Mouse (Mus musculus) liver, embryonic 13.5 days (tissue): ENCODE measurements at regions not wholly inside any gene's neighbourhood (a gene's known extent, or its start where the extent isn't known, plus 50 kb on each side); places are given as distances from the start of the nearest gene placed in this dataset.

Experiments used
- ATAC-seq: fragments of 200-750 bp; cut with Nextera tagmentation; 2 replicates; pipeline ENCODE4 v1.8.0; 2017; ENCODE audit warnings: low read depth, mild to moderate bottlenecking, moderate number of reproducible peaks, moderate library complexity
- DNase-seq: peaks from one replicate; pipeline ENCODE4 v3.0.0; 2022
- H3K27ac ChIP-seq: fragments of 300-500 bp; sonication (generic); 2 replicates; pipeline ENCODE4 v1.5.1; 2015; ENCODE audit warnings: moderate library complexity, mild to moderate bottlenecking, inconsistent platforms
- H3K27me3 ChIP-seq: fragments of 300-500 bp; sonication (generic); 2 replicates; pipeline ENCODE4 v1.6.1; 2015; ENCODE audit warnings: mild to moderate bottlenecking, inconsistent platforms
- H3K36me3 ChIP-seq: fragments of 300-500 bp; sonication (generic); 2 replicates; pipeline ENCODE4 v1.6.1; 2015; ENCODE audit warnings: mild to moderate bottlenecking, inconsistent platforms
- H3K4me1 ChIP-seq: fragments of 300-500 bp; sonication (generic); replicated peaks from 2 replicates; pipeline ENCODE4 v1.6.1; 2015; ENCODE audit warnings: inconsistent platforms
- H3K4me2 ChIP-seq: fragments of 300-500 bp; sonication (generic); 2 replicates; pipeline ENCODE4 v1.6.1; 2015; ENCODE audit warnings: inconsistent platforms, mild to moderate bottlenecking, moderate library complexity
- H3K4me3 ChIP-seq: fragments of 300-500 bp; sonication (generic); replicated peaks from 2 replicates; pipeline ENCODE4 v1.5.1; 2015; ENCODE audit warnings: mild to moderate bottlenecking, inconsistent platforms
- H3K9ac ChIP-seq: fragments of 300-500 bp; sonication (generic); 2 replicates; pipeline ENCODE4 v1.6.1; 2015; ENCODE audit warnings: mild to moderate bottlenecking, inconsistent platforms
- H3K9me3 ChIP-seq: fragments of 300-500 bp; sonication (generic); replicated peaks from 2 replicates; pipeline ENCODE4 v1.6.1; 2016; ENCODE audit warnings: inconsistent platforms
- WGBS: fragments of 180-500 bp; shearing (Covaris S2); methylation state at CpG from one replicate; pipeline ENCODE4 v1.1.7; 2015; ENCODE audit not compliant: insufficient replicate concordance; 5-methylcytosine and 5-hydroxymethylcytosine counted together

GRCm38 (mm10) chr10:125164671-125165070 is 224.6 kb downstream of the Slc16a7 start:
- H3K36me3 ChIP-seq, result no peaks in the 10 kb centered on the region
- no peaks in the 10 kb centered on the region for H3K9me3 ChIP-seq
- H3K4me3 ChIP-seq, result no peak overlapping the region
- no peak overlapping the region for H3K4me2 ChIP-seq
- ATAC-seq (no peak), DNase-seq (no peak)
- H3K27ac ChIP-seq, result no peak overlapping the region
- no peaks in the 10 kb centered on the region for H3K4me1 ChIP-seq
- H3K9ac ChIP-seq, result no peak overlapping the region
- 66% methylated on average over 3 of the region's 3 CpGs for WGBS
- H3K27me3 ChIP-seq, result no peaks in the 10 kb centered on the region

DNA sequence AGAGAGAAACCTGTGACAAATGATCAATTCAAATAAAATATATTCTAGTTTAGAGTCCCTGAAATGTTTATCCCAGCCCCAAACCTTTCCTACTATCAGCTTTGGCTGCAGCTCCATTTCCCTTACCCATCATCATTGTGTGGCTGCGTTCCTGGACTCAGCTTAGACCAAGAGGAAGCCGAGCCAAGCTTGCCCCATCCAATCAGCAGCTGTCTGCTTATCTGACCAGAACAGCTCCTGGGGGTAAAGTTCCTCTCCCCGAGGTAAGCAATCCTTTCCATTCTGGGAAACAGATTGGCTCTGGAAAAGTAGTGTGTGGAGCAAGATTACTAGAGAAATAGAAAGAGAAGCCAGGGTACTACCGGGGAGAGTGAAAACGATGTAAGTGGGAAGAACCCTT is 228.2 kb downstream of the Slc16a7 start:
- 7% methylated on average over 5 of the region's 5 CpGs for WGBS
- H3K36me3 ChIP-seq, result no peaks in the 10 kb centered on the region
- H3K4me1 ChIP-seq, result no peaks in the 10 kb centered on the region
- no peak overlapping the region for H3K9ac ChIP-seq
- peak; percentile 55; the same call in 1 of the 2 replicates for ATAC-seq
- no peaks in the 10 kb centered on the region for H3K9me3 ChIP-seq
- no peaks in the 10 kb centered on the region for H3K27me3 ChIP-seq
- H3K4me3 ChIP-seq, result no peak overlapping the region
- no peak for DNase-seq
- no peak overlapping the region for H3K27ac ChIP-seq
- no peak overlapping the region for H3K4me2 ChIP-seq

- H3K4me1 ChIP-seq, result no peaks in the 10 kb centered on the region
- WGBS, result 70% methylated on average over 2 of the region's 2 CpGs
- no peaks in the 10 kb centered on the region for H3K27me3 ChIP-seq
- H3K36me3 ChIP-seq, result no peaks in the 10 kb centered on the region
- no peak overlapping the region for H3K27ac ChIP-seq
- H3K9ac ChIP-seq, result no peak overlapping the region
- DNase-seq (no peak), ATAC-seq (no peak)
- no peaks in the 10 kb centered on the region for H3K9me3 ChIP-seq
- H3K4me3 ChIP-seq, result no peak overlapping the region
- H3K4me2 ChIP-seq, result no peak overlapping the region
These were observed 240.5 kb downstream of the Slc16a7 start for GRCm38 (mm10) chr10:125148753-125149152.

GRCm38 (mm10) chr10:125147239-125147782 is 242.0 kb downstream of the Slc16a7 start:
- no peak overlapping the region for H3K4me3 ChIP-seq
- H3K27me3 ChIP-seq, result no peaks in the 10 kb centered on the region
- H3K9ac ChIP-seq, result no peak overlapping the region
- no peak overlapping the region for H3K4me2 ChIP-seq
- ATAC-seq (no peak), DNase-seq (no peak)
- no peak overlapping the region for H3K27ac ChIP-seq
- H3K4me1 ChIP-seq, result no peaks in the 10 kb centered on the region
- no peaks in the 10 kb centered on the region for H3K36me3 ChIP-seq
- H3K9me3 ChIP-seq, result no peaks in the 10 kb centered on the region

DNA sequence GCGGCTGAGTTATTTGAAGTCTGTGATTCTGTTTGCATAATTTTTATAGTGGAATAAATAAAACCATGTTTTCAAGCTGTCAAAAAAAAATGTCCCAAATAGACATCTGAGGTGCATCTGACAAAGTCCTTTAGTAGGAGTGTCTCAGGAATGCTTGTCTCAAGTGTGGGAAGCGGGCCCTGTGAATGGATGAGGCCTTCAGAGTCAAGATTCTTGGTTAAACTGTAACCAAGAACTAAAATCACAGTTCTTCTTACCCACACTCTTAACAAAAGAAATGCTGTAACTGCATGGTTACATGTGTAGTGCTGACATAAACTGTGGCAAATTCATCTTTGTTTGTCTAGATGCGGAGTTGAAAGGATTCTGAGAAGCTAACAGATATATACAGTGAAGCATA is 242.9 kb downstream of the Slc16a7 start:
- DNase-seq (no peak), ATAC-seq (no peak)
- no peak overlapping the region for H3K9ac ChIP-seq
- no peaks in the 10 kb centered on the region for H3K36me3 ChIP-seq
- H3K4me1 ChIP-seq, result no peaks in the 10 kb centered on the region
- no peaks in the 10 kb centered on the region for H3K9me3 ChIP-seq
- no peak overlapping the region for H3K4me3 ChIP-seq
- no peak overlapping the region for H3K27ac ChIP-seq
- H3K4me2 ChIP-seq, result no peak overlapping the region
- WGBS, result 70% methylated on average over 3 of the region's 3 CpGs
- H3K27me3 ChIP-seq, result no peaks in the 10 kb centered on the region

GRCm38 (mm10) chr10:125145809-125146208 is 243.5 kb downstream of the Slc16a7 start:
- H3K36me3 ChIP-seq, result no peaks in the 10 kb centered on the region
- H3K27me3 ChIP-seq, result no peaks in the 10 kb centered on the region
- no peak overlapping the region for H3K4me3 ChIP-seq
- 75% methylated on average over 4 of the region's 4 CpGs for WGBS
- DNase-seq, result no peak
- no peaks in the 10 kb centered on the region for H3K9me3 ChIP-seq
- no peaks in the 10 kb centered on the region for H3K4me1 ChIP-seq
- H3K9ac ChIP-seq, result no peak overlapping the region
- no peak for ATAC-seq
- H3K4me2 ChIP-seq, result no peak overlapping the region
- H3K27ac ChIP-seq, result no peak overlapping the region

DNA sequence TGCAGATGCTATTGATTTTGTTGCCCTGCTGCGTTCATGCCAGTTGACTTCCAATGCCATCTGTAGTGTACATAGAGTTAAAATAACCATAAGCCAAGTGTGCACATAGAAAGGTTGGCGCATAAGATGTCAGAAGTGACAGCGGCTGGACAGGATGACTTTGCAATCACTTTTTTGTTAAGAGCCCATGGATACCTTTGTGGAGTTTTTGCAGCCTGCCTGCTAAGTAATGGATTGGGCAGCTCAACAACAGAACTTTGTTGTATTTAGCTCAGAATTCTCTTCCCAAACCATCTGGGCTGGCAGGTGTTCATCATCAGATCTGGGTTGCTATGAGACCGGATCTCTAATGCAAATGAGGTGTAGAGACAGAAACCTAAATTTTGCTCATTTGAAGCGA is 267.5 kb downstream of the Slc16a7 start:
- H3K4me3 ChIP-seq, result no peak overlapping the region
- H3K4me2 ChIP-seq, result no peak overlapping the region
- H3K9ac ChIP-seq, result no peak overlapping the region
- H3K27me3 ChIP-seq, result no peaks in the 10 kb centered on the region
- no peaks in the 10 kb centered on the region for H3K4me1 ChIP-seq
- DNase-seq (no peak), ATAC-seq (no peak)
- 65% methylated on average over 5 of the region's 5 CpGs for WGBS
- H3K27ac ChIP-seq, result no peak overlapping the region
- no peaks in the 10 kb centered on the region for H3K36me3 ChIP-seq
- no peaks in the 10 kb centered on the region for H3K9me3 ChIP-seq

- no peaks in the 10 kb centered on the region for H3K27me3 ChIP-seq
- DNase-seq, result no peak
These were observed 274.9 kb downstream of the Slc16a7 start for GRCm38 (mm10) chr10:125114318-125114717.

GRCm38 (mm10) chr10:125108986-125109385 is 280.3 kb downstream of the Slc16a7 start:
- Histone ChIP-seq H3K9ac (no peak overlapping the region), H3K4me2 (no peak overlapping the region), H3K9me3 (no peaks in the 10 kb centered on the region), H3K27ac (no peak overlapping the region), H3K4me3 (no peak overlapping the region), H3K4me1 (no peaks in the 10 kb centered on the region), H3K27me3 (no peaks in the 10 kb centered on the region), H3K36me3 (no peaks in the 10 kb centered on the region)
- ATAC-seq (no peak), DNase-seq (no peak)
- 68% methylated on average over 1 of the region's 1 CpGs for WGBS

More at GRCm38 (mm10) chr10:125114318-125114717, 274.9 kb downstream of the Slc16a7 start:
- Histone ChIP-seq H3K27ac (no peak overlapping the region), H3K36me3 (no peaks in the 10 kb centered on the region), H3K4me3 (no peak overlapping the region), H3K4me1 (no peaks in the 10 kb centered on the region), H3K4me2 (no peak overlapping the region), H3K9me3 (no peaks in the 10 kb centered on the region), H3K9ac (no peak overlapping the region)
- ATAC-seq, result no peak
- 9% methylated on average over 1 of the region's 1 CpGs for WGBS

DNA sequence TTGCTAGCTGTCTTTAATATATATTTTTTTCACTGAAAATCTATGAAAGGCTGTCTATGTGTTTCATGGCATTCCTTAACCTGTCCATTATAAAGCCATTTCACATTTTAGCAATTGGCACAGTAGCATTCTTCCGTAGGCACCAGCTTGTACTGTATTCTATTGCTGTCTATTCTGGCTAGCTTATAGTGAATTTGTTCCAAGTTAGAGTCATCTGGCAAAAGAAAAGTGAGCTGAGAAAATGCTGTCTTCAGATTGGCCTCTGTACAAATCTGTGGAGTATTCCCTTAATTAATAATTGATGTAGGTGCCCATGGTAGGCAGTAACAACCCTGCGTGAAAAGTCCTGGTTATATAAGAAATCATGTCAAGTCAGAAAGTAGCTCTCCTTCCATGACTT is 304.3 kb downstream of the Slc16a7 start:
- Histone ChIP-seq H3K9me3 (no peaks in the 10 kb centered on the region), H3K4me3 (no peak overlapping the region), H3K27me3 (no peaks in the 10 kb centered on the region), H3K4me1 (no peaks in the 10 kb centered on the region), H3K27ac (no peak overlapping the region), H3K9ac (no peak overlapping the region), H3K4me2 (no peak overlapping the region), H3K36me3 (no peaks in the 10 kb centered on the region)
- ATAC-seq, result no peak
- no peak for DNase-seq
- 74% methylated on average over 2 of the region's 2 CpGs for WGBS

DNA sequence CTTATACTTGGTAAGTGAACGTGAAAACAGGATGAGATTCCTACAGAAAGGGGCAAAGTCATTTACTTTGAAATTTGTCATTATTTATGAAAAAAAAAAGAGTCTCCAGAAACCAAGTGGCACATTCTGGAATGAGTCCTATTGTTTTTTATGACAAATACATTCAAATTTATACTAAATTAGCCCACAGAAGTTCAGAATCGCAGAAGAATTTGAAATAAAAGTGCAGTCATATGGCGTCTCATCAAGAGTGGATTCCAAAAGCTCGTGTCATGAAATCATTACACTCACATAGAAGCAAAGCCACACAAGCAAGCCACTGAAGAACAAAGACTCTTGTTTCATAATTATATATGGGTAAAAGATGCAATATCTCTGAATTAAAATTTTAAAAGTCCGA is 316.9 kb downstream of the Slc16a7 start:
- ATAC-seq (no peak), DNase-seq (no peak)
- Histone ChIP-seq H3K4me3 (no peak overlapping the region), H3K27me3 (no peaks in the 10 kb centered on the region), H3K36me3 (no peaks in the 10 kb centered on the region), H3K9ac (no peak overlapping the region), H3K27ac (no peak overlapping the region), H3K4me1 (no peaks in the 10 kb centered on the region), H3K9me3 (peaks cover 3% of the 10 kb centered on the region), H3K4me2 (no peak overlapping the region)
- WGBS, result 73% methylated on average over 5 of the region's 5 CpGs

GRCm38 (mm10) chr10:125070246-125070645 is 319.0 kb downstream of the Slc16a7 start:
- no peaks in the 10 kb centered on the region for H3K27me3 ChIP-seq
- ATAC-seq, result no peak
- H3K36me3 ChIP-seq, result no peaks in the 10 kb centered on the region

More at GRCm38 (mm10) chr10:125070246-125070645, 319.0 kb downstream of the Slc16a7 start:
- no peak for DNase-seq
- WGBS, result 60% methylated on average over 4 of the region's 4 CpGs
- peaks cover 3% of the 10 kb centered on the region for H3K9me3 ChIP-seq
- no peak overlapping the region for H3K9ac ChIP-seq
- H3K4me2 ChIP-seq, result no peak overlapping the region
- H3K4me3 ChIP-seq, result no peak overlapping the region
- no peaks in the 10 kb centered on the region for H3K4me1 ChIP-seq
- no peak overlapping the region for H3K27ac ChIP-seq
